Mouse (Mus musculus): ENCODE results near the gene Ube2d3.

DNA sequence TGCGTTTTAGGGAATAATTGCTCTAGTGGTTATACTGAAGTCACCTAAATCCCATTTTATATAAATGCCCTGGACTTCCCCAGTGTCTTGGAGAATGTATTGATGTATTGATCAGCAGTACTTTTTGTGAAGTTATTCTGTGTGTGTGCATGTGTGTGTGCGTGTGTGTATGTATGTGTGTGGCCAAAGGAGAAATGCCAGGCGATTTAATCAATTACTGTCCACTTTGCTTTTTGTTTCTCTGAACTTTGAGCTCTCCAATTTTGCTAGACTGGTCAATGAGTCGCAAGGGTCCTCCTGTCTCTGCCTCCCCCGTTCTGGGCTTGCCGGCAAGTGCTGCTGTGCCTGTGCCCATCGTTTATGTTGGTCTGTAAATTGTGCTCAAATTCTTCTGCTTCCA, 69.6 kb downstream of the Ube2d3 start:
- no peak for TF ChIP-seq CTCF (IDR thresholded peaks at IDR 0.05; ENCODE audit: low read depth, low read length)
- TF ChIP-seq POLR2A (IDR thresholded peaks at IDR 0.05; ENCODE audit: extremely low read depth, insufficient read depth, low read length): no peak
